Mouse (Mus musculus) liver, embryonic 16.5 days (tissue): ENCODE results near the gene Olfr1102. TPM values are rescaled to one million over a fixed set of nuclear protein-coding genes. Genes with fewer than 3 reads are reported as not detected.

ENCODE experiments used
- ATAC-seq: fragments of 200-750 bp; cut with Nextera tagmentation; 2 replicates; pipeline ENCODE4 v1.8.0; 2017; ENCODE audit warnings: low read depth, mild to moderate bottlenecking, moderate number of reproducible peaks, moderate library complexity
- H3K27ac ChIP-seq: fragments of 300-500 bp; sonication (generic); 2 replicates; pipeline ENCODE4 v1.5.1; 2014; ENCODE audit warnings: mild to moderate bottlenecking, low read length
- H3K27me3 ChIP-seq: fragments of 300-500 bp; sonication (generic); 2 replicates; pipeline ENCODE4 v1.6.1; 2014; ENCODE audit warnings: low read depth, low read length, mixed read lengths; ENCODE audit not compliant: control insufficient read depth, insufficient read depth
- H3K36me3 ChIP-seq: fragments of 300-500 bp; sonication (generic); 2 replicates; pipeline ENCODE4 v1.6.1; 2014; ENCODE audit warnings: mild to moderate bottlenecking; ENCODE audit not compliant: control insufficient read depth, insufficient read depth
- H3K4me1 ChIP-seq: fragments of 300-500 bp; sonication (generic); 2 replicates; pipeline ENCODE4 v1.6.1; 2014; ENCODE audit warnings: low read depth, low read length, mixed read lengths; ENCODE audit not compliant: control insufficient read depth
- H3K4me2 ChIP-seq: fragments of 300-500 bp; sonication (generic); 2 replicates; pipeline ENCODE4 v1.6.1; 2014; ENCODE audit warnings: low read depth, low read length, mixed read lengths
- H3K4me3 ChIP-seq: fragments of 300-500 bp; sonication (generic); 2 replicates; pipeline ENCODE4 v1.5.1; 2014; ENCODE audit warnings: low read depth, mild to moderate bottlenecking, low read length
- H3K9ac ChIP-seq: fragments of 300-500 bp; sonication (generic); 2 replicates; pipeline ENCODE4 v1.6.1; 2014; ENCODE audit warnings: low read depth, low read length
- H3K9me3 ChIP-seq: fragments of 300-500 bp; sonication (generic); replicated peaks from 2 replicates; pipeline ENCODE4 v1.6.1; 2016; ENCODE audit warnings: low read length; ENCODE audit not compliant: control insufficient read depth
- WGBS: fragments of 180-500 bp; shearing (Covaris S2); extraction: QIAGEN DNeasy Blood & Tissue Kit; methylation state at CpG from one replicate; pipeline ENCODE4 v1.1.7; 2014; ENCODE audit not compliant: insufficient replicate concordance; 5-methylcytosine and 5-hydroxymethylcytosine counted together
- polyA plus RNA-seq: library from polyadenylated mRNA; unstranded; fragments of >200 nt; fragmentation: Nextera tagmentation; extraction: Ambion mirVana; gene quantifications from 2 replicates; pipeline ENCODE4 v1.2.1, GENCODE M21; 2015

Gene Olfr1102
- polyA plus RNA-seq, result not detected in 2 replicates

GRCm38 (mm10) chr2:86998098-86998497 is at the start of gene Olfr1102:
Olfr1102 (plus strand) TSS chr2:86998398.
- Histone ChIP-seq H3K9me3 (no peaks in the 10 kb centered on the region), H3K4me1 (no peaks in the 10 kb centered on the region), H3K36me3 (no peaks in the 10 kb centered on the region), H3K9ac (no peak within 1 kb of the TSS), H3K4me2 (no peak within 1 kb of the TSS), H3K27ac (no peak within 1 kb of the TSS), H3K27me3 (no peaks in the 10 kb centered on the region), H3K4me3 (no peak within 1 kb of the TSS)
- ATAC-seq, result no peak

DNA sequence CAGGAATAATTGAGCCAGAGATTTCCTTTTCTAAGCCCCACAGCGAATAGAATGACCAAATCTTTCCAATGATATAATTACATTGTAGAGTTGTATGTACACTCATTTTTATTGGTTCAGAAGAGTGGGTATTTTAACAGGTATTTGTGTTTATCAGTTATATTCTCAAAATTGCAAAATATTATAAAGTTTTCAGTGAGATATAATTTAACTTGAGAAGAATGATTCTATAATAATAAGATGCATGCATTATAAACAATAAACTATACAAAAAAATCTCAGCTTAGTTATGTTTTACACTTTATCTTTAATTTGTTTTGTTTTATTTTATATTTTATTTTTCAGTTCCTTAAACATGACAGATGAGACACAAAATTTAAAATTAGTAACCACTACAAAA is 37.6 kb upstream of the Olfr1102 start, which contains the start of gene Olfr1099:
Gene Olfr1099, minus strand, starts transcription at position 101 of the 400 bp plus-strand sequence.
- WGBS, result 51% methylated on average over 1 of the region's 1 CpGs
- H3K27me3 ChIP-seq, result no peaks in the 10 kb centered on the region
- no peaks in the 10 kb centered on the region for H3K9me3 ChIP-seq
- H3K4me3 ChIP-seq, result no peak within 1 kb of the TSS
- no peak within 1 kb of the TSS for H3K27ac ChIP-seq
- H3K36me3 ChIP-seq, result no peaks in the 10 kb centered on the region
- no peak within 1 kb of the TSS for H3K4me2 ChIP-seq
- no peak for ATAC-seq
- no peaks in the 10 kb centered on the region for H3K4me1 ChIP-seq
- H3K9ac ChIP-seq, result no peak within 1 kb of the TSS

- no peak within 1 kb of the TSS for H3K9ac ChIP-seq
- H3K4me2 ChIP-seq, result no peak within 1 kb of the TSS
- H3K27me3 ChIP-seq, result no peaks in the 10 kb centered on the region
- ATAC-seq, result no peak
- 60% methylated on average over 3 of the region's 3 CpGs for WGBS
- H3K36me3 ChIP-seq, result no peaks in the 10 kb centered on the region
- no peaks in the 10 kb centered on the region for H3K4me1 ChIP-seq
- H3K27ac ChIP-seq, result no peak within 1 kb of the TSS
- H3K4me3 ChIP-seq, result no peak within 1 kb of the TSS
- H3K9me3 ChIP-seq, result no peaks in the 10 kb centered on the region
Measured at GRCm38 (mm10) chr2:86979854-86980253, 18.3 kb upstream of the Olfr1102 start, which contains the start of gene Olfr1100. Olfr1100 (minus strand) TSS chr2:86979954.

DNA sequence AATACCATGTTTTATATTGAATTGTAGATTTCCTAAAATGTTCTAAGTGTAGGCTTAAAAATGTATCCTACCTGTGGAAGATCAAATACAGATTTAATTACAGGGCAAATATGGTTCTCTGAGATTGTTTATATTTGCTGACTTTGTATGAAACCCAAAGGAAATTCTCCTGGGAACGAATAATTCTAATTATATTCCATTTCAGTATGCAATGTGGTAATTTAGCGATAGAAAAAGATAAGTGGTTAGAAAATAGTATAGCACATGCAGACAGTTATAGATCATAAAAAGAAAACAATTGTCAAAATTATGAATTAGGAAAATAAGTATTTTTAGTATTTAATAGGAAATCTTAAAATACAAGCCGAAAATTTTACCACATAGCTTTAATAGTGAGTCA is 7.1 kb upstream of the Olfr1102 start, which contains the start of gene Olfr1101:
Gene Olfr1101, minus strand, starts transcription at position 101 of the 400 bp plus-strand sequence.
- Histone ChIP-seq H3K27ac (no peak within 1 kb of the TSS), H3K4me1 (no peaks in the 10 kb centered on the region), H3K9ac (no peak within 1 kb of the TSS), H3K27me3 (no peaks in the 10 kb centered on the region), H3K4me2 (no peak within 1 kb of the TSS), H3K9me3 (no peaks in the 10 kb centered on the region), H3K36me3 (no peaks in the 10 kb centered on the region), H3K4me3 (no peak within 1 kb of the TSS)
- ATAC-seq, result no peak
- WGBS, result 52% methylated on average over 3 of the region's 3 CpGs

- no peak for ATAC-seq
- no peaks in the 10 kb centered on the region for H3K36me3 ChIP-seq
- WGBS, result 47% methylated on average over 1 of the region's 1 CpGs
- H3K4me1 ChIP-seq, result no peaks in the 10 kb centered on the region
- no peak within 1 kb of the TSS for H3K27ac ChIP-seq
- H3K27me3 ChIP-seq, result no peaks in the 10 kb centered on the region
- no peak within 1 kb of the TSS for H3K4me2 ChIP-seq
- no peak within 1 kb of the TSS for H3K4me3 ChIP-seq
- H3K9me3 ChIP-seq, result no peaks in the 10 kb centered on the region
- H3K9ac ChIP-seq, result no peak within 1 kb of the TSS
Measured at GRCm38 (mm10) chr2:87026980-87027379, 28.8 kb downstream of the Olfr1102 start, which contains the start of gene Olfr1104. Olfr1104 (minus strand) TSS chr2:87027080.

- no peak within 1 kb of the TSS for H3K4me2 ChIP-seq
- H3K27ac ChIP-seq, result no peak within 1 kb of the TSS
- no peaks in the 10 kb centered on the region for H3K36me3 ChIP-seq
- no peak within 1 kb of the TSS for H3K4me3 ChIP-seq
- no peaks in the 10 kb centered on the region for H3K9me3 ChIP-seq
- ATAC-seq, result no peak
- H3K27me3 ChIP-seq, result no peaks in the 10 kb centered on the region
- no peaks in the 10 kb centered on the region for H3K4me1 ChIP-seq
- H3K9ac ChIP-seq, result no peak within 1 kb of the TSS
Measured at GRCm38 (mm10) chr2:87036431-87036830, 38.2 kb downstream of the Olfr1102 start, which contains the start of gene Olfr1105. Olfr1105 (minus strand) TSS chr2:87036531.

GRCm38 (mm10) chr2:87052173-87052572 is 54.0 kb downstream of the Olfr1102 start, which contains the start of gene Olfr1106:
Olfr1106 (minus strand) TSS chr2:87052273.
- no peak within 1 kb of the TSS for H3K4me3 ChIP-seq

More at GRCm38 (mm10) chr2:87052173-87052572, 54.0 kb downstream of the Olfr1102 start, which contains the start of gene Olfr1106:
- no peak within 1 kb of the TSS for H3K4me2 ChIP-seq
- WGBS, result 55% methylated on average over 1 of the region's 1 CpGs
- ATAC-seq, result no peak
- H3K36me3 ChIP-seq, result no peaks in the 10 kb centered on the region
- no peaks in the 10 kb centered on the region for H3K4me1 ChIP-seq
- H3K27me3 ChIP-seq, result no peaks in the 10 kb centered on the region
- no peak within 1 kb of the TSS for H3K27ac ChIP-seq
- no peaks in the 10 kb centered on the region for H3K9me3 ChIP-seq
- no peak within 1 kb of the TSS for H3K9ac ChIP-seq

Other genes starting within 250 kb of the Olfr1102 start
- gene Olfr1090, start 239.4 kb upstream of the Olfr1102 start, polyA plus RNA-seq, result not detected in 2 replicates
- not detected in 2 replicates for gene Olfr1093, start 215.9 kb upstream of the Olfr1102 start, polyA plus RNA-seq
- gene Olfr141, start 188.4 kb upstream of the Olfr1102 start, polyA plus RNA-seq, result not detected in 2 replicates
- gene Olfr1094, start 173.7 kb upstream of the Olfr1102 start, polyA plus RNA-seq, result not detected in 2 replicates
- not detected in 2 replicates for gene Olfr1095, start 146.7 kb upstream of the Olfr1102 start, polyA plus RNA-seq
- gene Gm13723, start 123.6 kb upstream of the Olfr1102 start, polyA plus RNA-seq, result not detected in 2 replicates
- not detected in 2 replicates for gene Olfr1097, start 106.2 kb upstream of the Olfr1102 start, polyA plus RNA-seq
- gene Olfr1098, start 73.9 kb upstream of the Olfr1102 start, polyA plus RNA-seq, result not detected in 2 replicates
- gene Olfr1099, start 37.7 kb upstream of the Olfr1102 start, polyA plus RNA-seq, result not detected in 2 replicates
- gene Olfr1100, start 18.4 kb upstream of the Olfr1102 start, polyA plus RNA-seq, result not detected in 2 replicates
- not detected in 2 replicates for gene Olfr1101, start 7.2 kb upstream of the Olfr1102 start, polyA plus RNA-seq
- not detected in 2 replicates for gene Olfr1104, start 28.7 kb downstream of the Olfr1102 start, polyA plus RNA-seq
- not detected in 2 replicates for gene Olfr1105, start 38.1 kb downstream of the Olfr1102 start, polyA plus RNA-seq
- not detected in 2 replicates for gene Olfr1106, start 53.9 kb downstream of the Olfr1102 start, polyA plus RNA-seq
- gene Olfr1107, start 77.4 kb downstream of the Olfr1102 start, polyA plus RNA-seq, result not detected in 2 replicates
- not detected in 2 replicates for gene Olfr1109, start 97.6 kb downstream of the Olfr1102 start, polyA plus RNA-seq
- not detected in 2 replicates for gene Olfr259, start 116.2 kb downstream of the Olfr1102 start, polyA plus RNA-seq
- not detected in 2 replicates for gene Olfr1110, start 141.9 kb downstream of the Olfr1102 start, polyA plus RNA-seq
- gene Olfr1111, start 154.2 kb downstream of the Olfr1102 start, polyA plus RNA-seq, result not detected in 2 replicates
- not detected in 2 replicates for gene Olfr1112, start 189.4 kb downstream of the Olfr1102 start, polyA plus RNA-seq
- not detected in 2 replicates for gene Olfr1113, start 210.6 kb downstream of the Olfr1102 start, polyA plus RNA-seq
- not detected in 2 replicates for gene Olfr1115, start 249.6 kb downstream of the Olfr1102 start, polyA plus RNA-seq